Mouse (Mus musculus) activated CD4-positive, CD25-positive, alpha-beta regulatory T cell, adult 4 months (primary cell): ENCODE measurements around the gene Gm13030. TPM values are rescaled to one million over a fixed set of nuclear protein-coding genes. Genes with fewer than 3 reads are reported as not detected.
"Not testable (repeated sequence)": the region's sequence is repeated elsewhere in the genome, so short reads cannot be mapped to it uniquely, and the experiment has no call there.

Experiments used
- ATAC-seq: one replicate; pipeline ENCODE4 v1.8.0; 2017
- polyA plus RNA-seq, 2 experiments: library from polyadenylated mRNA; unstranded; fragments of 100-300 nt; shearing (Covaris generic); gene quantifications; one replicate each; pipeline ENCODE4 v1.2.1; 2017

The Gm13030 gene
- polyA plus RNA-seq, 2 experiments from 2014 or later = not detected

GRCm38 (mm10) chr4:138865991-138866390 lies 7.8 kb downstream of the Gm13030 start:
- ATAC-seq = no peak

GRCm38 (mm10) chr4:138865092-138865491 lies 8.7 kb downstream of the Gm13030 start:
- no peak for ATAC-seq

- ATAC-seq = no peak
Observed at GRCm38 (mm10) chr4:138863344-138863998, 10.3 kb downstream of the Gm13030 start, which contains the start of gene Pla2g5. Gene Pla2g5 (minus strand): TSS chr4:138863482.

- no peak for ATAC-seq
Observed at GRCm38 (mm10) chr4:138859728-138860127, 14.0 kb downstream of the Gm13030 start.

- no peak for ATAC-seq
Observed at GRCm38 (mm10) chr4:138859245-138859644, 14.5 kb downstream of the Gm13030 start.

GRCm38 (mm10) chr4:138858446-138858845 lies 15.3 kb downstream of the Gm13030 start:
- no peak for ATAC-seq

- ATAC-seq = no peak
Observed at GRCm38 (mm10) chr4:138857576-138857975, 16.2 kb downstream of the Gm13030 start.

GRCm38 (mm10) chr4:138856491-138856890 lies 17.3 kb downstream of the Gm13030 start:
- ATAC-seq = no peak

GRCm38 (mm10) chr4:138855092-138855632 lies 18.6 kb downstream of the Gm13030 start:
- no peak for ATAC-seq

GRCm38 (mm10) chr4:138852961-138853360 lies 20.8 kb downstream of the Gm13030 start:
- ATAC-seq = no peak

- ATAC-seq = no peak
Observed at GRCm38 (mm10) chr4:138851463-138851862, 22.3 kb downstream of the Gm13030 start.

GRCm38 (mm10) chr4:138841386-138841785 lies 32.4 kb downstream of the Gm13030 start:
- no peak for ATAC-seq

GRCm38 (mm10) chr4:138840726-138841125 lies 33.0 kb downstream of the Gm13030 start:
- no peak for ATAC-seq

GRCm38 (mm10) chr4:138839806-138840205 lies 34.0 kb downstream of the Gm13030 start:
- ATAC-seq = no peak

GRCm38 (mm10) chr4:138827147-138827546 lies 46.6 kb downstream of the Gm13030 start:
- ATAC-seq = no peak

- no peak for ATAC-seq
Observed at GRCm38 (mm10) chr4:138825751-138826567, 47.8 kb downstream of the Gm13030 start.

- ATAC-seq = no peak
Observed at GRCm38 (mm10) chr4:138824660-138825059, 49.1 kb downstream of the Gm13030 start.

- ATAC-seq = not testable (repeated sequence)
Observed at GRCm38 (mm10) chr4:138824161-138824560, 49.6 kb downstream of the Gm13030 start.

GRCm38 (mm10) chr4:138821036-138821435 lies 52.7 kb downstream of the Gm13030 start:
- ATAC-seq = no peak
